Mouse (Mus musculus) megakaryocyte-erythroid progenitor cell, adult 5-6 weeks (primary cell): ENCODE results near the gene Hoxd11. TPM values are rescaled to one million over a fixed set of nuclear protein-coding genes. Genes with fewer than 3 reads are reported as not detected.

Source experiments
- total RNA-seq, 2 experiments: library from RNA; stranded (forward) in 1 of 2; stranded (reverse) in 1 of 2; fragments of 200-1000, 215-1000 nt in 1 of 2; fragments of >200 nt in 1 of 2; fragmentation: Nextera tagmentation in 1 of 2; gene quantifications; 2 replicates each; pipeline ENCODE4 v1.2.3; 2014 to 2017

Gene Hoxd11
- total RNA-seq, 2 experiments from 2014 or later, result not detected

Other genes starting within 250 kb of the Hoxd11 start
- 35.0 and 44.4 TPM in 2 replicates for gene Lnpk, start 100.1 kb upstream of the Hoxd11 start, total RNA-seq (2014; fragmentation: Nextera tagmentation)
- 50.0 and 56.6 TPM in 2 replicates for gene Lnpk, start 100.1 kb upstream of the Hoxd11 start, total RNA-seq (2017)
- not detected in 2 replicates for gene Evx2, start 20.0 kb upstream of the Hoxd11 start, total RNA-seq (2014; fragmentation: Nextera tagmentation)
- not detected in 2 replicates for gene Evx2, start 20.0 kb upstream of the Hoxd11 start, total RNA-seq (2017)
- not detected in 2 replicates for gene Hoxd13, start 11.2 kb upstream of the Hoxd11 start, total RNA-seq (2014; fragmentation: Nextera tagmentation)
- gene Hoxd13, start 11.2 kb upstream of the Hoxd11 start, total RNA-seq (2017), result not detected in 2 replicates
- gene Hoxd12, start 4.5 kb upstream of the Hoxd11 start, total RNA-seq (2014; fragmentation: Nextera tagmentation), result not detected in 2 replicates
- not detected in 2 replicates for gene Hoxd12, start 4.5 kb upstream of the Hoxd11 start, total RNA-seq (2017)
- not detected in 2 replicates for gene Hoxd10, start 12.4 kb downstream of the Hoxd11 start, total RNA-seq (2014; fragmentation: Nextera tagmentation)
- gene Hoxd10, start 12.4 kb downstream of the Hoxd11 start, total RNA-seq (2017), result 0.65 TPM in 1 of 2 replicates, not detected in the other
- gene Hoxd9, start 18.2 kb downstream of the Hoxd11 start, total RNA-seq (2014; fragmentation: Nextera tagmentation), result not detected in 2 replicates
- gene Hoxd9, start 18.2 kb downstream of the Hoxd11 start, total RNA-seq (2017), result not detected in 2 replicates
- not detected in 2 replicates for gene Hoxd8, start 25.1 kb downstream of the Hoxd11 start, total RNA-seq (2014; fragmentation: Nextera tagmentation)
- not detected in 2 replicates for gene Hoxd8, start 25.1 kb downstream of the Hoxd11 start, total RNA-seq (2017)
- gene Hoxd3, start 32.4 kb downstream of the Hoxd11 start, total RNA-seq (2014; fragmentation: Nextera tagmentation), result not detected in 2 replicates
- not detected in 2 replicates for gene Hoxd3, start 32.4 kb downstream of the Hoxd11 start, total RNA-seq (2017)
- gene Hoxd4, start 32.4 kb downstream of the Hoxd11 start, total RNA-seq (2014; fragmentation: Nextera tagmentation), result not detected in 2 replicates
- not detected in 2 replicates for gene Hoxd4, start 32.4 kb downstream of the Hoxd11 start, total RNA-seq (2017)
- not detected in 2 replicates for gene Gm28230, start 47.2 kb downstream of the Hoxd11 start, total RNA-seq (2014; fragmentation: Nextera tagmentation)
- gene Gm28230, start 47.2 kb downstream of the Hoxd11 start, total RNA-seq (2017), result not detected in 2 replicates
- gene Hoxd1, start 83.4 kb downstream of the Hoxd11 start, total RNA-seq (2014; fragmentation: Nextera tagmentation), result not detected in 2 replicates
- gene Hoxd1, start 83.4 kb downstream of the Hoxd11 start, total RNA-seq (2017), result not detected in 2 replicates
- 71.8 and 72.1 TPM in 2 replicates for gene Mtx2, start 146.2 kb downstream of the Hoxd11 start, total RNA-seq (2014; fragmentation: Nextera tagmentation)
- gene Mtx2, start 146.2 kb downstream of the Hoxd11 start, total RNA-seq (2017), result 50.6 and 51.1 TPM in 2 replicates